Mouse (Mus musculus): Measurements from ENCODE around the gene Lpcat4.
"Not testable (repeated sequence)": the region's sequence is repeated elsewhere in the genome, so short reads cannot be mapped to it uniquely, and the experiment has no call there.

Gene Lpcat4

DNA sequence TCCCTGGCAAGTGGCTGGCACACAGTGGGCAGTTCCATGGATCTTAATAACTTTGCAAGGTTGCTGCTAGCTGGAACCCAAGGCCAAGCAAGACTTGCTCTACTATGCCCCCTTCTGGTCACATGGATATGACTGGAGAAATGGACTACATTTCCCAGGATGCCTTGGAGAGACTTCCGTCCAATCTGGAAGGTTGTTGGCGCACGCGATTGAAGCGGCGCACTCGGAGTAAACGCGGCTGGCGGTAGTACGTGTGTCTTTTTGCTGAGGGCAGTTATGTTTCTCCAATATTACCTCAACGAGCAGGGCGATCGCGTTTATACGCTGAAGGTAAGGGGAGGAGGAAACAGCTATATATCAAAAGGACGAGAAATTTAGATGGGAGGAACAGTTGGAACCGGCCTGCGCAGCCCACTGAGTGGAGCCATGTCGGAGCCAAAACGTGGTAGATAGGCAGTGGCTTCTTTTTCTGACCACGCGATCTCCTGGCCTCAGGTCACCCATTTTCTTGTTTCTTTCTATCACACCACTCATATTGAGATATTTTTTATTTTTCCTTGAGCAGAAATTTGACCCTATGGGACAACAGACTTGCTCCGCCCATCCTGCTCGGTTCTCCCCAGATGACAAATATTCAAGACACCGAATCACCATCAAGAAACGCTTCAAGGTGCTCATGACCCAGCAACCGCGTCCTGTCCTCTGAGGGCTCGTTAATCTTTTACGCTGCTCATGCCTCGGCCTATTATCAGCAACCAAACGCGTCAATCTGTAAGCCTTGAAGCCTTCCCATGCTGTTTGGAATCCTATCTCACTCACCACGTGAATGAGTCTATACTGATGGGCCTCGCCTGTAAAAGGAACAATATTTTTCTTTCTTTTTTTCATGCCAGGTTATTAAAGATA lies 22.7 kb downstream of the Lpcat4 start, which contains the start of gene Nop10:
Nop10 (plus strand) TSS at position 179 of the 906 bp plus-strand sequence.
- DNase-seq (ENCODE audit: low spot score): peak; percentile 90

DNA sequence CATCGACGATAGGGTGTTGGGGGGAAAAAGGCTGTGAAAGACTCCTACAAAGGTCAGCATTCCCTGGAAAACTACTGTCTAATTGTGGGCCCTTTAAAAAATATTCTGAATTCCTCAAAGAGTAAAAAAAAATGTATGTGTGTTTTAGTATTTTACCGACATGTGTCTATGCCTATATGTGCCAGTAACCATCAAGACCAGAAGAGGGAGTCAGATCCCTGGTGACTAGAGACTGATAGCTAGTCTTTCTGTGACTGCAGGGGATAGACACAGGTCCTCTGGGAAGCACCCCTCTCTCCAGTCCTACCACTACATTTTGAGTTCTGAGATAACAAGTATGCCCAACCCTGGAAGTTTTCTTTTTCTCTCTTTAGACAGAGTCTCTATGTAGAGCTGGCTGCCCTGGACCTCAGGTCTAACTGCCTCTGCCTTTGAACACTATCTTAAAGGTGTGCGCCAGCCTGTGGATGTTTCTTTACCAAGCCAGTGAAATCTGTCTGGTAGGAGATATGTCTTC lies 23.6 kb downstream of the Lpcat4 start:
- DNase-seq (ENCODE audit: low spot score): peak; percentile 35

DNA sequence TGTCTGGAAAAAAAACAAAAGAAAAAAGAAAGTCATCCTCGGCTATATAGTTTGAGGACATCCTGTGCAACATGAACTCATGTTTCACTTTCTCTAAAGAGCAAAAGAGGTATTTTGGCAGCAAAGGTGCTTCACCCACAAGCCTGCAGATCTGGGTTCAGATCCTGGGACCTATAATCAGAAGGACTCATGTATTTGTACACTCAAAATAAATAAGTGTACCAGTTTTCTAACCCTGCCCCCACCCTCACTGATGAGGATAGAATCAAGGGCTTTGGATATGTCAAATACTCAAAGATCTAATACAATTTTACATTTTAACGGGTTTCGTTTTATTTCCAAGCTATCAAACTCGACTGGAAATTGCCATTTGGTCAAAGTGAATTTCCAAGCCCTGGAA lies 25.1 kb downstream of the Lpcat4 start:
- no peak for DNase-seq (ENCODE audit: low spot score)

DNA sequence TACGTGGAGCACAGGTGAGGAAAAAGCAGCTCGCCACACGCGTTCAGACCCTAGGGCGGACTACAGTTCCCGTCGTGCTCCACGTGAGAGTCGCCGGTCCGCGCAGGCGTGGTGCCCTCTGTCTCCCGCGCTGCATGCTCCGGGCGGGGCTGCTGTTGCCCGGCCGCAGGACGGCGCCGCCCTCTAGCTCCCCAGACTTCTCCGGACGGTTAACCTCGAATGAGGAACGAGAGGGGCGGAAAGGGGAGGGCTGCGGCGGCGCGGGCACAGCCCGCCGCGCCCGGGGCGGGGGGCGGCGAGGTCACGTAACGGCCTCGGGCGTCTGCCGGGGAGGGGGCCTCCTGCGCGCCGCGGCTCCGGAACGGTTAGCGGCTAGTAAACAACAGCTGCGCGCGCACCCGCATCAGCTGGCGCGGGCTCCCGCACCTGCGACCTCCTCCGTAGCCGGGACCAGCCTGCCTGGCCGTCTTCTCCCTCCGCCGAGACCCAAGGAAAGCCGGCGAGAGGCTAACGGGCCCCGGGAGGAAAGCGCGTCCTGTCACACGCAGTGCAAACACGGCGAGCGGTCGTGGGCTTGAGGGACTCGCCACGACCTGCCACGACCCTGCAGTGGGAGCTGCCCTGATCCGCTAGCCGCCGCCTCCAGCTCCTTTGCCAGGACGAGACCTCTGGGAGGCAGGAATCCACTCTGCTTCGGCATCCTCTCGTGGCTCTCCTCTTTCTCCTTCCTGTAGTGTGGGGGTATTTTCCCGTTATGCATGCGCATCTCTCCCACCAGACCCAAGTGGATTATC lies 26.4 kb downstream of the Lpcat4 start, which contains the start of gene Slc12a6:
Slc12a6 (plus strand) TSS at position 378 of the 794 bp plus-strand sequence.
- peak; percentile 93 for DNase-seq (ENCODE audit: low spot score)

DNA sequence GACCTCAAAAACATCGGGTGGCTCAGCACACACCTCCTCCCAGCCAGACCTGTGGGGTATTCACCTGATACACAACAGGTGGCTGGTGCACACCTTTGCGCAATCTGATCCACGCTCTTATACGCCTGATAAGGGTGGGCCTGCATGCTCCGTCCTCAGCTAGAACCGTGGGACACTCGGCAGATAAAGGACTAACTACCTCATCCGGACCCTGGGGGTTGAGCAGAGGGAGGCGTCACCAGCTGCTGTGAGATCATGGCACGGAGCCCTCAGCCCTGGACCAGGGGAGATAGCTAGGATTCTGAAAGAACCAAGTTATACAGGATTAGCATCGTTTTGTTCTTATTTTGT lies 26.9 kb downstream of the Lpcat4 start, which contains the start of gene Gm21985:
Gm21985 (plus strand) TSS at position 73 of the 351 bp plus-strand sequence.
- DNase-seq (ENCODE audit: low spot score): peak; percentile 65

DNA sequence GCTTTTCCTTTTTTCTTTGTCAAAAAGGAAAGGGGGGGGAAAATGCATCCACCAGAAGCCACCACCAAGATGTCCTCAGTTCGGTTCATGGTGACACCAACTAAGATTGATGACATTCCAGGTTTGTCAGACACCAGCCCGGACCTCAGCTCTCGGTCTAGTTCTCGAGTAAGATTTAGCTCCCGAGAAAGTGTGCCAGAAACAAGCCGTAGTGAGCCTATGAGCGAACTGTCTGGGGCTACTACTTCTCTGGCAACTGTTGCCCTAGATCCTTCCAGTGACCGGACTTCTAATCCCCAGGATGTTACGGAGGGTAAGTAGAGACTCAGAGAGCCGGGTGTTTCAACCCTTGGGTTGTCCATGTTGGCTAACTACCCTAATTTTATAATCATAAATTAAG lies 27.5 kb downstream of the Lpcat4 start:
- DNase-seq (ENCODE audit: low spot score): peak; percentile 20

DNA sequence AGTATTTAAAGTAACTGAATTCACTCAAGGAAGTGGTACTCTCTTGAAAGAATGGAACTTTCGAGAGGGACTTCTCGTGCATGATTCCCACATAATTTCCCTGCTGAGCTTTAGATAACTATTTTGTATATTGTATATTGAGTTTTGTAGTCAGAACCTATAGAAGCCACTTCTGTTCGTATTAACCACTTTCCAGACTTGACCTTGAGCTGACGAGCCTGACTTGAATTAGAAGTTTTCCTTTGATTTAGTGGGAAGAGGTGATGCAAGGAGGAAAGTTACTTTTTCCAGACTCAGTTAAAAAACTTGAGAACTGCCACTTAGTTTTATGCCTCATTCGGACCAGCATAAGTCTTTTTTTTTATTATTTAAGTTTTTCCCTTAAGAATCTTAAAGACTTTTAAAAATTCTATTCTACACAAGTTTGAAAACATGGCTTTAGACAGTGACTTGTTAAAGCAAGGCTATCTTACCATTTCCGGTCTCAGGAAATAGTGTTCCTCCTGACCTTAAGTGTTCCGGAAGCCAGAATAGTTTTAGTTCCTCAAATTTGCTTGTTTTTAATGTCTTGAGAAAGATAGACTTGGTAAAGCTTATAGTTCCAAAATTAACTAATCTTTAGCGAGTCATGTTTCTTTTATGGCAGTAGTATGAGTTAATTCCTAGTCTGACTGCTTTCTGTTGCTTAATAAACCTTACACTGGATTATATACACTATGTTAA lies 28.4 kb downstream of the Lpcat4 start:
- DNase-seq (ENCODE audit: low spot score): no peak

DNA sequence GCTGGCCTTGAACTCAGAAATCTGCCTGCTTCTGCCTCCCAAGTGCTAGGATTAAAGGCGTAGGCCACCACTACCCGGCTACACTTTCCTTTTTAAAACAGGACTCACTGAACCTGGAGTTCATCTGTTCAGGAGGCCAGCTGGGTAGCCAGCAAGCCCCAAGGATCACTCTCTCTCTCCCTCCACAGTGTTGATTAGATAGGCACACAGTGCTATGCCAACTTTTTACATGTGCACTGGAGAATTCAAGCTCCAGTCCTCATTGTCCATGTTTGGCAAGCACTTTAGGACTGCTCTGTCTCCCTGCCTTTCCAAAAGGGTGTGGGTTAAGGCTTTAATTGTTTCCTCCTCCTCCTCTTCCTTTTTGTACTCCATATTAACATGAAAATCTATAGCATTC lies 30.7 kb downstream of the Lpcat4 start:
- DNase-seq (ENCODE audit: low spot score): no peak

DNA sequence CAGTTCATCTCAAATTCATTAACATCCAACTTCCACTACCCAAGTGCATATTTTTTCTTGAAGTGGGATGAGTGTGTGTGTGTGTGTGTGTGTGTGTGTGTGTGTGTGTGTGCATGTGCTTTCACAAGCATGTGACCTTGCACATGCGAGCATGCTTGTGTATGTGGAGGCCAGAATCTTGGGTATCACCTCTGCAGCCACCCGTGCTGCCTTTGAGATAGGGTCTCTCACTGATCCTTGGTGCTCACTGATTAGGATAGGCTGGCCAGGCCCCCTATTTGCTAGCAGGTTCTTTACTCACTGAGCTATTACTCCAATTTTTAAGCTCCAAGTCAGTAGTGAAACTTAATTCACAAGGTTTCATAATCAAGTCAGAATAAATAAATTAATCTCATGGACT lies 33.6 kb downstream of the Lpcat4 start:
- DNase-seq (ENCODE audit: low spot score): no peak

DNA sequence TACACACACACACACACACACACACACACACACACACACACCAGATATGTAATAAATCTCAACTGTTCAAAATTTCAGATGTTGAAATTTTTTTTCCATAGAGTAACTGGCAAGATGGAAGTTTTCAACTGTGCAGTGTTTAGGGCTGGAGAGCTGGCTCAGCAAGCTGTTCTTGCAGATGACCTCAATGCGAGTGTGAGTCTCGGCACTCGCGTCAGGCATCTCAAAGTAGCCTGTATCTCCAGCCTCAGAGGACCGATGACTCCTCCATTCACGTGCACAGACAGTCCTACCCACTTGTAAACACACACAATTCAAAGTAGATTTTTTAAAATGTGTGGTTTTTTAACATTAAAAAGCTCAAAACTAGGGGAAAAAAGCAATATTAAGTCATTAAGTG lies 34.2 kb downstream of the Lpcat4 start:
- no peak for DNase-seq (ENCODE audit: low spot score)

DNA sequence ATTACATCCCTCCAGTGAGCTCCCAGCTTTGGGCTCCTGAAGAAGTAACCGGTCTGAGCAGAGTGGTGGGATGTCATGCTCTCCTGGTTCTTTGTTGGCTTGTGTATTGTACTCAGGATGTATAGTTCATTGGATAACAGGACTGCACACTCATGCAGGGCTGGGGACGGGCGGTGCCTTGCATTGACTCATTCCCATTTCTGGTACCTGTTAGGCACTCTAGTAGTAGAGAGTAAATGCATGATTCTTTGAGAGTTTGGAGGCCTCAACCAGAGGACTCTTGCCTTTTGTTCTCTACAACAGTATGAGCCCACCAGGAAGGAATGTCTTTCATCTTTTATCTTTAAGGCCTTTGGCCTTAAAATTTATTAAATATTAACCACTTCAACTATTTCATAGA lies 37.6 kb downstream of the Lpcat4 start:
- DNase-seq (ENCODE audit: low spot score): no peak

DNA sequence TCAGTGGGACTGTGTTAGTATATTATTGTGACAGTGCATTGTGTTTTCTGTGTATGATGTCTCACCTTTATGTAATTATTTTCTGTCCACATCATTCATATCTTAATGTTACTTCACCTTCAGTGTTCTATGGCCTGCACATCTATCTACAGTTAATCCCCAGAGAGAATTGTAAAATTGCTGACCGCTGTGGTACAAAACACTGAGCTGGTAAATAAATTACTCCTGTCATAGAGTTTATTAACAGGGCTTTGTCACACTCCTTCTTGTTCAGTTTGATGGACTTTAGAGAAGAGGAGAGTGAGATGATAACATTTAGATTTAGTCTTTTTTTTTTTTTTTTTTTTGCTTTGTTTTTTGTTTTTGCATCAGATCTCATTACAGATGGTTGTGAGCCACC lies 43.6 kb downstream of the Lpcat4 start:
- DNase-seq (ENCODE audit: low spot score): no peak

DNA sequence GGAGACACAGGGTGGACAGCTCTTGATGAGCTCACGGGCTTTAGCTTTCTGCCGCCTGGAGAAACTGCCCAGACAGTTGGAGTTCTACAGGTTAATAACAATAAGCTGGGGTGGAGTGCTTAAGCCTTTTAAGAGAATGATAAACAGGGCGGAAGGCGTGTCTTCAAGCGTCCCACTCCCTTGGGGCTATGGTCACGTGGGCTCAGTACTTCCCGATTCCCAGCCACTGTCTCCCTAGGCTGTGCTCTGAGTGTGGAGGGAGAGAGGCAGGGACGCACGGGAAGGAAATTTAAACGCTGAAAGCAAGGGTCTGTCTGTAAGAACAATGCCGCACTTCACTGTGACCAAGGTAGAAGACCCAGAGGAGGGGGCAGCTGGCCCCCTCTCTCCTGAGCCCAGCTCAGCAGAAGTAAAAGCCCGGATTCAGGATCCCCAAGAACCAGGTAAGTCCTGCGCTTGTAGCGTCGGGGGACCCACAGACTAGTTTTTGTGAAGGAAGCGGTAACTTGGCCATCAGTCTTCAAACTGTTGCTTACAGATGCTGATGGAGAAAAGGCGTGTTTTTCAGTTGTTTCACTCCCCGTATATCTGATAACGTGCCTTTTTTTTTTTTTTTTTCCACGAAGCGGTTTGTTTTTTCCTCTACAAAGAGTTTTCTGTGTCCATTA lies 45.2 kb downstream of the Lpcat4 start:
- DNase-seq (ENCODE audit: low spot score): peak; percentile 78

DNA sequence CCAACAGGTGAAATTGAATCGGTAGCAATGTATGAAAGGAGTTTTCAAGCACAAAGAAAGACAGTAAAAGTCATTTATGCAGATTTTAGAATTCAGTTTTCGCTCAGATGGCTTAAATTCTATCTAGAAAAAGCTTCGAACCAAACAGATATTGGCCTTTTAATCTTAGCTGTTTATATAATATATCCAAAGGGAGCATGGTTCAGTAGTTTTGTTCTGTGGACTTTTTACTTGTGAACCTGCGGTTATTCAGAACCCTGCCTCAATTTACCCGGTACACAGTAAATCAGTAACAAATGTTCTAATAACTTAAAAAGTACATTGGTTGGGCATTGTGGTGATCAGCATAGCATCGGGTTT lies 45.7 kb downstream of the Lpcat4 start:
- no peak for DNase-seq (ENCODE audit: low spot score)

DNA sequence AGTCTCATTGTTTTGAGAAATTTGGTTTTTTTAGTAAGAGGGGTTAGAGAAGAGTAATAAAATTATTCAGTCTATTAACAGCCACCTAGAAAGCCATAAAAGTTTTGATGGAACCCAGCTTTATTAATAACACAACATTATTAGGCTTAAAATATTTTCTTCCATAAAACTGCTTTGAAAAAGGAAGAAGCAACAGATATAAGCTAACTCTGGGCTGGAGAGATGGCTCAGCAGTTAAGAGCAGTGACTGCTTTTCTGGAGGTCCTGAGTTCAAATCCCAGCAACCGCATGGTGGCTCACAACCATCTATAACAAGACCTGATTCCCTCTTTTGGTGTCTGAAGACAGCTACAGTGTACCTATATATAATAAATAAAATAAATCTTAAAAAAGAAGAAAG lies 46.8 kb downstream of the Lpcat4 start:
- not testable (repeated sequence) for DNase-seq (ENCODE audit: low spot score)

DNA sequence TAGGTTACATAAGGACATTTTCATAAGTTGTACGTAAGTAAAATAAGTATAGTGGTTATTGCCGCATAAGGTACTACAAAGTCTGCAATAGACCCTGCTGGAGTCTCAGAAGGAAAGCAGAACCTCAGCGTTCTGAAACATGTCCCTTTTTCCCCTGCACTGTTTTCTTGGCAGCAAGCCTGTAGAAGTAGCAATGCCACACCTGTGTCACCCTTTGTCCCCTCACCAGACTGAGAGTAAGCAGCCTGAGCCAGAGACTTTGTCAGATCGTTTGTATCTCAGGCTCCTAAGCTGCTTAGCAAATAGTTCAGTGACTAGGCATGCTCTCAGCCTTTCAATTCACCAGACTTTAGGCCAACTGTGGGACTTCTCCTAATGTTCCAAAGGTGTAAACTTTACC lies 47.8 kb downstream of the Lpcat4 start:
- no peak for DNase-seq (ENCODE audit: low spot score)

DNA sequence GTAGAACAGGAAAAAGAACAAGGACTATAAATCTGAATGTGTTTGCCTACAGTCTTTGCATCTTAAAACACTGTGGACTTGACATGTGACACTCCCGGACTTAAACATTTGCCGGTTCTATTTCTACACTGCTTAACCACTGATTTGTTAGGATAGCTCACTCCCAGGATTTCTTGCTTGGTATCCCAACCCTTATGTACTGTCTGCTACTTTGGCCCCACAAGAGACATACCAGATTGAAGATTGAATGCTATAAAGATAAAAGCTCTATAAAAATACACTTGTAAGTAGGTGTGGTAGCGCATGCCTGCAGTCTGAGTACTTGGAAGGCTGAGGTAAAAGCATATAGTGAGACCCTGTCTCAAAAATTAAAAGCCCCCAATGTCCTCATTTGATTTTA lies 50.2 kb downstream of the Lpcat4 start:
- no peak for DNase-seq (ENCODE audit: low spot score)

DNA sequence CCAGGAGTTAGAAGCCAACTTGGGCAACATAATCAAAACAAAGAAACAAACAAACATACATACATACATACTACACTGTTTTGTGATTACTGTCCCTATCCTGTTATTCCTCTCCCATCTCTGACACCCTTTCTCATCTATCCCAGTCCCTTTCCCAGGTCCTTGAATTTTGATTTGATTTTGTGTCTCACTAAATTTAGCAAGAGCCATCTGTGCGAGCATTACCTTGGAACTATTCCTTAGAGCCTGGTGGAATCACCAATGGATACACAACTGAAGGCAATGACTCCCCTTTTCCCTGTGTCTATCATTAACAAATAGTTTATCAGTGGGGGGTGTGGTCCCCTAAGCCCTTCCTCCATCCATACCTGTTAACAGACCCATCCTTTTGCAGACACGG lies 53.6 kb downstream of the Lpcat4 start:
- no peak for DNase-seq (ENCODE audit: low spot score)

DNA sequence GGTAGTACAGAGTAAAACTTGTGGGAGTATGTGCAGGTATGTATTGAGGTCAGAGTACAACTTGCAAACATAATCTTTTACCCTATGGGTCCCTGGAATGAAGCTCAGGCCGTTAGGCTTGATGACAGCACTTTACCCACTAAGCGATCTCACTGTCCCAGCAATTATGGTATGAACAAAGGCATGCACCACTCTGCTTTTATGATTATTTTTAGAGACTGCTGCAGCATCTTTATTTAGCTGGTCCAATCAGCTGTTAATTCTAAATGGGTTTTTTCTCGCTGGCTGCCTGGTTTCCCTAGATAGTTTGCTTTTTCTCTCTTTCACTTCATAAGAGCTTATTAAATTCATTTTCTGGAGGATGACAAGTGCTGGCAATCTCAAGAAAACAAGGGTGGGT lies 56.9 kb downstream of the Lpcat4 start:
- DNase-seq (ENCODE audit: low spot score): no peak

Data from MN1 (cell line).